Mouse (Mus musculus) kidney, embryonic 14.5 days (tissue): ENCODE results near the gene Car8. TPM values are rescaled to one million over a fixed set of nuclear protein-coding genes. Genes with fewer than 3 reads are reported as not detected.
"Not testable (repeated sequence)": the region's sequence is repeated elsewhere in the genome, so short reads cannot be mapped to it uniquely, and the experiment has no call there.

Experiments used
- ATAC-seq: fragments of 200-750 bp; cut with Nextera tagmentation; 2 replicates; pipeline ENCODE4 v1.8.0; 2017; ENCODE audit warnings: moderate number of reproducible peaks, mild to moderate bottlenecking, moderate TSS enrichment, moderate library complexity; ENCODE audit not compliant: low FRiP score, low TSS enrichment
- H3K27ac ChIP-seq: fragments of 300-500 bp; sonication (generic); 2 replicates; pipeline ENCODE4 v1.5.1; 2014; ENCODE audit warnings: low read depth, mild to moderate bottlenecking, low read length, moderate library complexity, mixed read lengths
- H3K27me3 ChIP-seq: fragments of 300-500 bp; sonication (generic); 2 replicates; pipeline ENCODE4 v1.6.1; 2014; ENCODE audit warnings: mild to moderate bottlenecking, low read length; ENCODE audit not compliant: control insufficient read depth, insufficient read depth
- H3K36me3 ChIP-seq: fragments of 300-500 bp; sonication (generic); 2 replicates; pipeline ENCODE4 v1.6.1; 2014; ENCODE audit warnings: low read length, mixed read lengths; ENCODE audit not compliant: control insufficient read depth, insufficient read depth
- H3K4me1 ChIP-seq: fragments of 300-500 bp; sonication (generic); 2 replicates; pipeline ENCODE4 v1.6.1; 2014; ENCODE audit warnings: low read length, mixed read lengths; ENCODE audit not compliant: control insufficient read depth, insufficient read depth
- H3K4me2 ChIP-seq: fragments of 300-500 bp; sonication (generic); replicated peaks from 2 replicates; pipeline ENCODE4 v1.6.1; 2014; ENCODE audit warnings: low read depth, mild to moderate bottlenecking, low read length
- H3K4me3 ChIP-seq: fragments of 300-500 bp; sonication (generic); 2 replicates; pipeline ENCODE4 v1.5.1; 2014; ENCODE audit warnings: mild to moderate bottlenecking, low read length
- H3K9ac ChIP-seq: fragments of 300-500 bp; sonication (generic); 2 replicates; pipeline ENCODE4 v1.6.1; 2014; ENCODE audit warnings: low read depth, mild to moderate bottlenecking, low read length, moderate library complexity
- H3K9me3 ChIP-seq: fragments of 300-500 bp; sonication (generic); 2 replicates; pipeline ENCODE4 v1.6.1; 2016; ENCODE audit warnings: low read length; ENCODE audit not compliant: control insufficient read depth
- WGBS: fragments of 180-500 bp; shearing (Covaris S2); extraction: QIAGEN DNeasy Blood & Tissue Kit; methylation state at CpG from one replicate; pipeline ENCODE4 v1.1.7; 2014; 5-methylcytosine and 5-hydroxymethylcytosine counted together
- polyA plus RNA-seq: library from polyadenylated mRNA; unstranded; fragments of >200 nt; fragmentation: Nextera tagmentation; extraction: Ambion mirVana; gene quantifications from 2 replicates; pipeline ENCODE4 v1.2.1, GENCODE M21; 2014

Car8 gene
- polyA plus RNA-seq, 1 experiment from 2014 or later = 9.1 TPM

DNA sequence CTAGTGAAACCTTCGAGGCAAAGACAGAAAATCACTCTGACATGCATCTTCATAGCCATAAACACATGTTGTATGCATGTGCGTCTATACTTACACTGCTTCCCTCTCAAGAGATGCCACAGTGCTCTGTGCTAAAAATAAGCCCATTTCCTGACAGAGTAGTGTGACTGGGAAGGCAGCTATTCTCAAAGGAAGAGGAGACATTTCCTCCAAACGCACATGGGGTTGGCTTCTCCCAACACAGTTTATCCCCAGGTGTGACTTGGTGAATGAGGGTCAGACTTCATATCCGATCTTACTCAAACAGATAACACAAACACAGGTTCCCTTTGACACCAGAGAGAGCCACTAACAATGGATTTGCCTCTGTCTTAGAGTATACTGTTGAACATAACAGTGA is 58.3 kb downstream of the Car8 start:
- no peak overlapping the region for H3K4me2 ChIP-seq
- no peaks in the 10 kb centered on the region for H3K36me3 ChIP-seq
- H3K27me3 ChIP-seq = no peaks in the 10 kb centered on the region
- no peaks in the 10 kb centered on the region for H3K4me1 ChIP-seq
- H3K4me3 ChIP-seq = no peak overlapping the region
- no peaks in the 10 kb centered on the region for H3K9me3 ChIP-seq
- ATAC-seq = no peak
- H3K27ac ChIP-seq = no peak overlapping the region
- no peak overlapping the region for H3K9ac ChIP-seq
- 82% methylated on average over 4 of the region's 4 CpGs for WGBS

- Histone ChIP-seq H3K27me3 (no peaks in the 10 kb centered on the region), H3K36me3 (no peaks in the 10 kb centered on the region), H3K4me1 (no peaks in the 10 kb centered on the region), H3K9ac (no peak overlapping the region), H3K4me2 (no peak overlapping the region), H3K4me3 (no peak overlapping the region), H3K9me3 (no peaks in the 10 kb centered on the region), H3K27ac (no peak overlapping the region)
- WGBS = 73% methylated on average over 6 of the region's 6 CpGs
- peak; percentile 32; the same call in 1 of the 2 replicates for ATAC-seq
These were observed 84.1 kb downstream of the Car8 start for GRCm38 (mm10) chr4:8154589-8155198.

DNA sequence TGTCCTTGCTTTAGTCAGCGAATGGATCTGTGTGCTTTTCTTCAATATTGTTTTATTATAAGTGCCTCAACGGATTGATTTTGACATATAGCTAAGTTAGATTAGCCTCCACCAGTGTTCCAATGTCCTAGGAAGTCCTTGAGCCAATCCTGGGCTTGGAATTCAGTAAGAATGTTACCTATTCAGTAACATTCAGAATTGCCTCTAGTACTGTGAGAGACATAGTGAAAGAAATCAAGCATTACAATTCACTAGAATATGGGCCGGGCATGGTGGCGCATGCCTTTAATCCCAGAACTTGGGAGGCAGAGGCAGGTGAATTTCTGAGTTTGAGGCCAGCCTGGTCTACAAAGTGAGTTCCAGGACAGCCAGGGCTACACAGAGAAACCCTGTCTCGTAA is 84.9 kb downstream of the Car8 start:
- H3K9ac ChIP-seq = not testable (repeated sequence)

GRCm38 (mm10) chr4:8137403-8137802 is 101.4 kb downstream of the Car8 start:
- Histone ChIP-seq H3K9me3 (no peaks in the 10 kb centered on the region), H3K36me3 (no peaks in the 10 kb centered on the region), H3K4me1 (no peaks in the 10 kb centered on the region), H3K9ac (no peak overlapping the region), H3K27ac (no peak overlapping the region), H3K4me3 (no peak overlapping the region), H3K4me2 (no peak overlapping the region), H3K27me3 (no peaks in the 10 kb centered on the region)
- ATAC-seq = no peak
- WGBS = 90% methylated on average over 2 of the region's 2 CpGs

More for the DNA sequence above, 84.9 kb downstream of the Car8 start:
- not testable (repeated sequence) for H3K4me3 ChIP-seq, H3K4me2 ChIP-seq, H3K9me3 ChIP-seq, H3K27ac ChIP-seq, H3K27me3 ChIP-seq, H3K36me3 ChIP-seq, ATAC-seq, H3K4me1 ChIP-seq
- WGBS = 90% methylated on average over 5 of the region's 5 CpGs

GRCm38 (mm10) chr4:8132024-8132423 is 106.8 kb downstream of the Car8 start:
- H3K9me3 ChIP-seq = no peaks in the 10 kb centered on the region
- no peak for ATAC-seq
- no peak overlapping the region for H3K4me2 ChIP-seq
- 90% methylated on average over 2 of the region's 2 CpGs for whole genome bisulfite sequencing
- no peaks in the 10 kb centered on the region for H3K27me3 ChIP-seq
- H3K9ac ChIP-seq = no peak overlapping the region
- no peak overlapping the region for H3K27ac ChIP-seq
- no peaks in the 10 kb centered on the region for H3K4me1 ChIP-seq
- no peaks in the 10 kb centered on the region for H3K36me3 ChIP-seq
- no peak overlapping the region for H3K4me3 ChIP-seq

GRCm38 (mm10) chr4:8113558-8113957 is 125.3 kb downstream of the Car8 start:
- no peak for ATAC-seq
- WGBS = 81% methylated on average over 3 of the region's 3 CpGs
- Histone ChIP-seq H3K4me3 (no peak overlapping the region), H3K9ac (no peak overlapping the region), H3K27ac (no peak overlapping the region), H3K36me3 (no peaks in the 10 kb centered on the region), H3K4me2 (no peak overlapping the region), H3K9me3 (no peaks in the 10 kb centered on the region), H3K27me3 (no peaks in the 10 kb centered on the region), H3K4me1 (no peaks in the 10 kb centered on the region)

DNA sequence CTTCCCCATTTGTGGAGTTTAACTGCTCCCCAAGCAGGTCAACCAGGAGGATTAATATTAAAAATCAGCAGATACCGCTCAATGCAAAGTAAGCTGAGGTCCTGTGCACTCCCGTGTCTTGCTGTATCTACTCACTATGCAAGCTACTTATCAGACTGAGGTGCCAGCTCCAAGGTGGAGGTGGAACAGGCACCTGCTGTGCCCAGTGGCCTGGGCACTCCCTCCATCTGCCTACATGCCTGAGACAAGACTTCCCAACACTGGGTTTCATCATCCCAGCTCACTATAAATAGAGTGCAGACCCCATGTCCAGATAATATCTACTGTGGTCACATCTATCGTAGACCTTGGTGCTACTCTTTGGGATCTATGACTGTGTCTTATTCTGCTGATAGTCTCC is 127.0 kb downstream of the Car8 start:
- H3K9ac ChIP-seq = no peak overlapping the region
- ATAC-seq = no peak
- H3K9me3 ChIP-seq = no peaks in the 10 kb centered on the region
- H3K4me2 ChIP-seq = no peak overlapping the region
- H3K4me3 ChIP-seq = no peak overlapping the region
- no peaks in the 10 kb centered on the region for H3K27me3 ChIP-seq
- no peaks in the 10 kb centered on the region for H3K36me3 ChIP-seq
- WGBS = 93% methylated on average over 3 of the region's 3 CpGs
- no peaks in the 10 kb centered on the region for H3K4me1 ChIP-seq
- no peak overlapping the region for H3K27ac ChIP-seq

- Histone ChIP-seq H3K4me1 (no peaks in the 10 kb centered on the region), H3K9me3 (no peaks in the 10 kb centered on the region), H3K27ac (no peak overlapping the region), H3K9ac (no peak overlapping the region), H3K36me3 (no peaks in the 10 kb centered on the region), H3K4me3 (no peak overlapping the region), H3K4me2 (no peak overlapping the region), H3K27me3 (no peaks in the 10 kb centered on the region)
- no peak for ATAC-seq
- 91% methylated on average over 16 of the region's 16 CpGs for WGBS
These were observed 128.8 kb downstream of the Car8 start for GRCm38 (mm10) chr4:8109906-8110567.

- no peak overlapping the region for H3K4me2 ChIP-seq
- 79% methylated on average over 3 of the region's 3 CpGs for WGBS
- H3K27ac ChIP-seq = no peak overlapping the region
- no peaks in the 10 kb centered on the region for H3K36me3 ChIP-seq
- ATAC-seq = no peak
- H3K4me3 ChIP-seq = no peak overlapping the region
- H3K4me1 ChIP-seq = no peaks in the 10 kb centered on the region
- no peak overlapping the region for H3K9ac ChIP-seq
- no peaks in the 10 kb centered on the region for H3K9me3 ChIP-seq
- no peaks in the 10 kb centered on the region for H3K27me3 ChIP-seq
These were observed 137.4 kb downstream of the Car8 start for GRCm38 (mm10) chr4:8101466-8101865.
